Mouse (Mus musculus) CH12.LX (cell line): ENCODE results near the gene Fam78b.

Source experiments
- CTCF ChIP-seq, 2 experiments: IDR thresholded peaks in 1 of 2; conservative IDR thresholded peaks in 1 of 2; 2 replicates each; pipeline ENCODE4 v1.5.1; 2011 to 2012; ENCODE audit warnings: low read depth in 2 of 2, low read length in 2 of 2, improper control_type of control experiment in 1 of 2, inconsistent platforms in 1 of 2, mild to moderate bottlenecking in 1 of 2, moderate library complexity in 1 of 2
- EP300 ChIP-seq: IDR thresholded peaks from 2 replicates; pipeline ENCODE4 v1.6.1; 2011; ENCODE audit warnings: low read length, improper control_type of control experiment
- ZKSCAN1 ChIP-seq: IDR thresholded peaks from 2 replicates; pipeline ENCODE4 v1.6.1; 2012; ENCODE audit warnings: low read depth, inconsistent platforms, low read length, improper control_type of control experiment, borderline replicate concordance

GRCm38 (mm10) chr1:167000529-167001173, 566 bp upstream of the Fam78b start:
- TF ChIP-seq CTCF (conservative IDR thresholded peaks at IDR 0.05 in 1 of 2, IDR thresholded peaks at IDR 0.05 in 1 of 2; ENCODE audit: low read depth in 2 of 2, low read length in 2 of 2) (no peak), EP300 (no peak), ZKSCAN1 (no peak)
